Mouse (Mus musculus): Measurements from ENCODE around the gene Vwa2. TPM values are rescaled to one million over a fixed set of nuclear protein-coding genes. Genes with fewer than 3 reads are reported as not detected.

The Vwa2 gene
- total RNA-seq, 1 experiment from 2014 or later, result not detected

GRCm38 (mm10) chr19:56893326-56893725, 19.3 kb downstream of the Vwa2 start:
- no peak for ATAC-seq (replicated peaks in 1 of 2; ENCODE audit: insufficient read depth in 1 of 2, low FRiP score in 2 of 2, low TSS enrichment in 1 of 2, low read depth in 1 of 2, poor library complexity in 2 of 2, severe bottlenecking in 2 of 2)

- ATAC-seq (replicated peaks in 1 of 2; ENCODE audit: insufficient read depth in 1 of 2, low FRiP score in 2 of 2, low TSS enrichment in 1 of 2, low read depth in 1 of 2, poor library complexity in 2 of 2, severe bottlenecking in 2 of 2), result no peak
These were observed 23.6 kb downstream of the Vwa2 start for GRCm38 (mm10) chr19:56897654-56898053.

DNA sequence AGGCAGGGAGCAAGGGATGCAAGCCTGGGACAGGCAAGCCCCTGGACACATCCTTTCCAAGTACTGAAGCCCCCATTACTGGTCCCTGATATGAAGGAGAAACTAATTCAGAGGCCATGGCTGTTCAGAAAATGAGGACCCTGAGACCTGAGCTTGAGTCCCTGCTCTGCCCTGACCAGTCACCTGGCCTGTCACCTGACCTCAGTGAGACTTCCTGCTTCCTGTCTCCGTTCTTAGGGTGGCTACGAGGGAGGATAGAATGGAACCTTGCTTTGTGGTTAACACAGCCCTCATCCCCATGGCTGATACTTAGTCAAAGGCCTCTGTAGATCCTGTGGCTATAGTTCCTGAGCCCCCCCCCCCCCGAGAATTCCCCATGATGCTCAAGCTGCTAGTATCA, 30.0 kb downstream of the Vwa2 start:
- no peak for ATAC-seq (replicated peaks in 1 of 2; ENCODE audit: insufficient read depth in 1 of 2, low FRiP score in 2 of 2, low TSS enrichment in 1 of 2, low read depth in 1 of 2, poor library complexity in 2 of 2, severe bottlenecking in 2 of 2)

GRCm38 (mm10) chr19:56905395-56905794, 31.3 kb downstream of the Vwa2 start:
- no peak for ATAC-seq (replicated peaks in 1 of 2; ENCODE audit: insufficient read depth in 1 of 2, low FRiP score in 2 of 2, low TSS enrichment in 1 of 2, low read depth in 1 of 2, poor library complexity in 2 of 2, severe bottlenecking in 2 of 2)

DNA sequence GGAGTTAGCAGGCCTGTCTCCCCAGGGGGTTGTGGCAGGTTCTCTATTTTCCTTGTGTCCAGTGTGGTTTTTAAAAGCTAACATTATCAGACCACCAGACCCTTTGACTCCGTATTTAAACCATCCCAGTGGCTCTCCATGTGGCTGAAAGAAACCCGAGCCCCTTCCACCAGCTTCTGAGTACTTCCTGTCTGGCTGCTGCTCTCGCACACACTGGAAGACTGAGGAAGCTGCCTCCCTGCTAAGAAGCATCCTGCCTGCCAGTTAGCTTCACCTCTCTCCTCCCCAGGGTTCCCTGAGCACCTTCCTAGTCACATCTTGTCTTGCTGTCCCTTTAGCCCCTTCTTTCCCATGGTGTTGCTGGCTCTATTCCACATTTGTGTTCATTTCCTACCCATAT, 33.8 kb downstream of the Vwa2 start:
- no peak for ATAC-seq (replicated peaks in 1 of 2; ENCODE audit: insufficient read depth in 1 of 2, low FRiP score in 2 of 2, low TSS enrichment in 1 of 2, low read depth in 1 of 2, poor library complexity in 2 of 2, severe bottlenecking in 2 of 2)

DNA sequence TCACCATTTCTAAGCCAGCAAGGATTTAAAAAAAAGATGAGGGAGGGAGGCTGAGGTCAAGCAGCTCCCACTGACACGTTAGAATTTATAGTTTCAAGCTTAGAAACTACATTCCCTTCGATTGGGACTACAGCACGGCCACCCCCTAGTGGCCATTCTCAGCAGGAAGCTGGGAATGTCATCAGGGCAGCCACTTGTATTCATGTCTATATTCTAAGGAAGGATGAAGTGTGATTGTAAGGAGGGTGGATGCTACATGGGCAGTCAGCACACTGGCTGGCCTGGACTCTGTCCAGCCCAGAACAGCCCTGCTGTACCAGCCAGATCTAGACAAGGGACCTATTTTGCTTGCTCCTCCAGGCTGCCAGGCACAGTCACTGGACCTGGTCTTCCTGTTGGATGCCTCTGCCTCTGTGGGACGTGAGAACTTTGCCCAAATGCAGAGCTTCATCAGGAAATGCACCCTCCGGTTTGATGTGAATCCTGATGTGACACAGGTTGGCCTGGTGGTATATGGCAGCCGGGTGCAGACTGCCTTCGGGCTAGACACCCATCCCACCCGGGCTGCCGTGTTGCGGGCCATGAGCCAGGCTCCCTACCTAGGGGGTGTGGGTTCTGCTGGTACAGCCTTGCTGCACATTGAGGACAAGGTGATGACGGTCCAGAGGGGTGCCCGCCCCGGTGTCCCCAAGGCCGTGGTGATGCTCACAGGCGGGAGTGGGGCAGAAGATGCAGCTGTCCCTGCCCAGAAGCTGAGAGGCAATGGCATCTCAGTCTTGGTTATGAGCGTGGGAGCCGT, 34.6 kb downstream of the Vwa2 start:
- ATAC-seq (replicated peaks in 1 of 2; ENCODE audit: insufficient read depth in 1 of 2, low FRiP score in 2 of 2, low TSS enrichment in 1 of 2, low read depth in 1 of 2, poor library complexity in 2 of 2, severe bottlenecking in 2 of 2), result peak; percentile 37 to 42; a peak in 2 of 4 replicates

- ATAC-seq (replicated peaks in 1 of 2; ENCODE audit: insufficient read depth in 1 of 2, low FRiP score in 2 of 2, low TSS enrichment in 1 of 2, low read depth in 1 of 2, poor library complexity in 2 of 2, severe bottlenecking in 2 of 2), result no peak
These were observed 36.5 kb downstream of the Vwa2 start for GRCm38 (mm10) chr19:56910561-56910960.

DNA sequence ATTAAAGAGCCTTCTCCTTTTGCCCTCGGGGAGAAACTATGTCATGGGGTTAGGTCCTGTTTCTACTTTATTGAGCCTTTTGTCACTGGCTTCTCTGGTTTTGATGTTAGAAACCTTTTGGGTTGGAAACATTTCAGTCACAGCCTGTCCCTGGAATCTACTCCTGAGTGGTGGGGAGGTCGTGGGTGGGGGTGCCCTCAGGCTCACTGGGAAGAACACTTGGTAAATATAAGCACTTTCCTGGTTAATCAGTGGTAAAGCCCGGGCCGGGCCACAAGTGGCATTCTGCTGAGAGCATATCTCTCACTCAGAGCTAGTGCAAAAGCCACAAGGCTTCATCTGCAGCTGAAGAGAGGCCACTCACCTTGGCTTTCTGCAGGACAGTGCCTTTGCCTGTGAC, 39.7 kb downstream of the Vwa2 start:
- no peak for ATAC-seq (replicated peaks in 1 of 2; ENCODE audit: insufficient read depth in 1 of 2, low FRiP score in 2 of 2, low TSS enrichment in 1 of 2, low read depth in 1 of 2, poor library complexity in 2 of 2, severe bottlenecking in 2 of 2)

- no peak for ATAC-seq (replicated peaks in 1 of 2; ENCODE audit: insufficient read depth in 1 of 2, low FRiP score in 2 of 2, low TSS enrichment in 1 of 2, low read depth in 1 of 2, poor library complexity in 2 of 2, severe bottlenecking in 2 of 2)
These were observed 40.6 kb downstream of the Vwa2 start for GRCm38 (mm10) chr19:56914658-56915057.

- no peak for ATAC-seq (replicated peaks in 1 of 2; ENCODE audit: insufficient read depth in 1 of 2, low FRiP score in 2 of 2, low TSS enrichment in 1 of 2, low read depth in 1 of 2, poor library complexity in 2 of 2, severe bottlenecking in 2 of 2)
These were observed 41.0 kb downstream of the Vwa2 start for GRCm38 (mm10) chr19:56915084-56915483.

- ATAC-seq (replicated peaks in 1 of 2; ENCODE audit: insufficient read depth in 1 of 2, low FRiP score in 2 of 2, low TSS enrichment in 1 of 2, low read depth in 1 of 2, poor library complexity in 2 of 2, severe bottlenecking in 2 of 2), result peak; percentile 45 to 53; a peak in 1 of 4 replicates
These were observed 45.6 kb downstream of the Vwa2 start for GRCm38 (mm10) chr19:56919628-56920027.

DNA sequence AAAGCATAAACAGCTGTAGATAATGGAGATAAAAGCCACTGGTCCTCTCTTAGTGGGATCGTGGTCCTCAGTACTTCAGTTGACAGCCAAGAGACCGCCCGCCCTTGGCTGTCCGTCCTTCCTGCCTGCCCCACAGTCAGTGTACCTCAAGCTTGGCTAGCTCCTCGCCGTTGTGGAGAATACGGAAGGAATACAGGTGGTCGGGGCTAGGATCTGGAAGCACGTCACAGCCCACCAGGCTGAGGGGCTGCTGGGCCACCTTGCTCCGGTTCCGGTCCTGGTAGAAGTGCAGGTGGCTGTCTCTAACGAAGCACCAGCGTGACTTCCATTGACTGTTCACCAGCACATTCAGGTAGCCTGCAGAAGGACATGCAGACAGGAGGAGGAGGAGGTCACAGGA, 46.2 kb downstream of the Vwa2 start:
- no peak for ATAC-seq (replicated peaks in 1 of 2; ENCODE audit: insufficient read depth in 1 of 2, low FRiP score in 2 of 2, low TSS enrichment in 1 of 2, low read depth in 1 of 2, poor library complexity in 2 of 2, severe bottlenecking in 2 of 2)

DNA sequence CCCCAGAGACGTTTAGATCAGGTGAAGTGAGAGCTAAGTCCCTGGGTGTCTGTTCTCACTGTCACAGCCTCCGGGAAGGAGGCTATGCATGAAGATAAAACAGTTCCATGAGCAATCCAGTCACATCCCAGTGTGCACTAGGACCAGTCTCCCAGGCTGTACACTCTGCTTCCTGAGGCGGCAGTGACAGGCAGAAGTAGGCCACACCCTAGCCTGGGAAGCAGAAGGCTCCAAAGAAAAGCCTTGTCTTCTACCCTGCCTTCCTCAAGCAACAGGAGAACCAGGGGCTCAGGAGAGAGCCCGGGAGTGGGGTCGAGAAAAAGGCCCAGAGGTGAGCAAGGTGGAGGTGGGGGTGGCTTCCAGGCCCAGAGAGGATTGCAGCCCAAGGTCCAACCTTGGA, 47.7 kb downstream of the Vwa2 start:
- no peak for ATAC-seq (replicated peaks in 1 of 2; ENCODE audit: insufficient read depth in 1 of 2, low FRiP score in 2 of 2, low TSS enrichment in 1 of 2, low read depth in 1 of 2, poor library complexity in 2 of 2, severe bottlenecking in 2 of 2)

DNA sequence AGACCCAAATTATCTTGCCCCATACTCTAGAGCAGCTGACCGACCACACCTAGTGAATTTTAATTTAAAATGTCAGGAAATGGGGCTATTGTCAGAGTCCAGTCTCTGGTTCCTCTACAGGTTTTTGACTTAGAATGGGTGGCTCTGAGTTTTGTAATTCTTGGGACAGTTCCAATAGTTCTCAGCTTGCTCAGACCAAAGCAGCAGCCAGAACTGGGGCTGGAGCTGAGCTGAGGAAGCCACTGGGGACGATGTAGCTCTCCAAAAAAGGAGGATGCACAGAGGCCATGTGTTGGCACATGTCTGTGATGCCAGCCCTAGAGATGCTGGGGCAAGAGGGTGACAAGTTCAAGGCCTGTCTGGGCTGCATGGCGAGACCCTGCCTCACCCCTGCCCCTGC, 55.3 kb downstream of the Vwa2 start:
- no peak for ATAC-seq (replicated peaks in 1 of 2; ENCODE audit: insufficient read depth in 1 of 2, low FRiP score in 2 of 2, low TSS enrichment in 1 of 2, low read depth in 1 of 2, poor library complexity in 2 of 2, severe bottlenecking in 2 of 2)

GRCm38 (mm10) chr19:56930029-56930428, 56.0 kb downstream of the Vwa2 start:
- ATAC-seq (replicated peaks in 1 of 2; ENCODE audit: insufficient read depth in 1 of 2, low FRiP score in 2 of 2, low TSS enrichment in 1 of 2, low read depth in 1 of 2, poor library complexity in 2 of 2, severe bottlenecking in 2 of 2), result no peak

DNA sequence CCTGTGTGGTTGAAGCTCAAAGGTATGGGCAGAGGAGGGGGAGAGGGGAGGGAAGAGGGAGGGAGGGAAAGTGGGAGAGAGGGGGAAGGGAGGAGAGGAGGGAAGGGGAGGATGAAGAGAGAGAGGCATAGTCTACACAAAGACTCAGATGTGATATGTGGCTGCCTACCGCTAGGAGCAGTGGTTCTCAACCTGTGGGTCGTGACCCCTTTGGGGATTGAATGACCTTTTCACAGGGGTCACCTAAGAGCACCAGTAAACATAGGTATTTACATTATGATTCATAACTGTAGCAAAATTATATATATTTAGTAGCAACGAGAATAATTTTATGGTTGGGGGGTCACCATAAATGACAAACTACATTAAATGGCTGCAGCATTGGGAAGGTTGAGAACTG, 59.8 kb downstream of the Vwa2 start:
- ATAC-seq (replicated peaks in 1 of 2; ENCODE audit: insufficient read depth in 1 of 2, low FRiP score in 2 of 2, low TSS enrichment in 1 of 2, low read depth in 1 of 2, poor library complexity in 2 of 2, severe bottlenecking in 2 of 2), result no peak

- no peak for ATAC-seq (replicated peaks in 1 of 2; ENCODE audit: insufficient read depth in 1 of 2, low FRiP score in 2 of 2, low TSS enrichment in 1 of 2, low read depth in 1 of 2, poor library complexity in 2 of 2, severe bottlenecking in 2 of 2)
These were observed 61.1 kb downstream of the Vwa2 start for GRCm38 (mm10) chr19:56935111-56935510.

- no peak for ATAC-seq (replicated peaks in 1 of 2; ENCODE audit: insufficient read depth in 1 of 2, low FRiP score in 2 of 2, low TSS enrichment in 1 of 2, low read depth in 1 of 2, poor library complexity in 2 of 2, severe bottlenecking in 2 of 2)
These were observed 61.7 kb downstream of the Vwa2 start for GRCm38 (mm10) chr19:56935777-56936176.

DNA sequence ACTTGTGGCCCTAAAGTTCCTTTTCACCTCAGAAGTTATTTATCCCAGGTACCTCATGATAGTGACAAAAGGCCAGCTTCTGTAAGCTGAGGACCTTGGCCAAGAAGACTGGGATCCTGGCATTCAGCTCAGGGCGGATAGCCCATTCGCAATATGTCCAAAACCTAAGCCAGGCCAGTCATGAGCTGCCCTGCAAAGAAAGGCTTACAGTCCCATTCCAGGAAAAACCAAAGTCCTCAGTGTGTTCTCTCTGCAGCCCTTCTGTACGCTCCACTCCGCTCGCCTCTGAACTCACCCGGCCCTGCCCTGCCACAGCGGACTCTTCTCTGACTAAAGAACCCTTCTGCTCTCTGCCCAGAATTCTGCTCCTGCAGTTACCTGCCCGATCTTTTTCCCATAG, 62.2 kb downstream of the Vwa2 start:
- ATAC-seq (replicated peaks in 1 of 2; ENCODE audit: insufficient read depth in 1 of 2, low FRiP score in 2 of 2, low TSS enrichment in 1 of 2, low read depth in 1 of 2, poor library complexity in 2 of 2, severe bottlenecking in 2 of 2), result no peak
